Mouse (Mus musculus) urinary bladder, postnatal 14 days (tissue): ENCODE results near the gene Eef1a1.
A peak's percentile ranks its signal among the peaks of the same experiment; 100 is the strongest.

Experiments used
- DNase-seq: peaks from one replicate; pipeline ENCODE4 v3.0.0; 2021; ENCODE audit warnings: low spot score

Eef1a1 gene

DNA sequence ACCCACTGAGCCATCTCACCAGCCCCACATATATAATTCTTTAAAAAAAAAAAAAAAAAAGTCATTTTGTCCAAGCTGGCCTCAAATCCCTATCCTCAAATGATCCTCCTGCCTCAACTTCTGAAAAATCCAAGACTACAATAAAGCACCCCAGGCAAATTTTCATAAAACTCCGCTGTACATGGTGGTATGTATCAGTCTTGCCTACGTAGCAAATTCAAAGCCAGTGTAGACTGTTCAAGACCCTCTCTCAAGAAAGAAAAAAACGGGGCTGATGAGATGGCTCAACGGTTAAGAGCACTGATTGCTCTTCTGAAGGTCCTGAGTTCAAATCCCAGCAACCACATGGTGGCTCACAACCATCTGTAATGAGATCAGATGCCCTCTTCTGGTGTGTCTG is 13.1 kb downstream of the Eef1a1 start:
- no peak for DNase-seq

DNA sequence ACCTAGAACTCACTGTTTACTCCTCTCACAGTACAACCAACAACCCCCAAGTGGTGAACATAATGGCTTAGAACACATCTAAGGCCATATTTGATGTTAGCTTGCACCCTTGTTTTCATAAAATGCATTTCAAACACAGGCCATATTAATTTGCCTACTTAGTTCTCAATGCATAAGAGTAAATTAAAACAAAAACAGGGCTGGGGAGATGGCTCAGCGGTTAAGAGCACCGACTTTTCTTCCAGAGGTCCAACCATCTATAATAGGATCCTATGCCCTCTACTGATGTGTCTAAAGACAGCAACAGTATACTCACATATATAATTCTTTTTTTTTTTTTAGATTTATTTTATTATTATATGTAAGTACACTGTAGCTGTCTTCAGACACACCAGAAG is 13.6 kb downstream of the Eef1a1 start:
- no peak for DNase-seq

DNA sequence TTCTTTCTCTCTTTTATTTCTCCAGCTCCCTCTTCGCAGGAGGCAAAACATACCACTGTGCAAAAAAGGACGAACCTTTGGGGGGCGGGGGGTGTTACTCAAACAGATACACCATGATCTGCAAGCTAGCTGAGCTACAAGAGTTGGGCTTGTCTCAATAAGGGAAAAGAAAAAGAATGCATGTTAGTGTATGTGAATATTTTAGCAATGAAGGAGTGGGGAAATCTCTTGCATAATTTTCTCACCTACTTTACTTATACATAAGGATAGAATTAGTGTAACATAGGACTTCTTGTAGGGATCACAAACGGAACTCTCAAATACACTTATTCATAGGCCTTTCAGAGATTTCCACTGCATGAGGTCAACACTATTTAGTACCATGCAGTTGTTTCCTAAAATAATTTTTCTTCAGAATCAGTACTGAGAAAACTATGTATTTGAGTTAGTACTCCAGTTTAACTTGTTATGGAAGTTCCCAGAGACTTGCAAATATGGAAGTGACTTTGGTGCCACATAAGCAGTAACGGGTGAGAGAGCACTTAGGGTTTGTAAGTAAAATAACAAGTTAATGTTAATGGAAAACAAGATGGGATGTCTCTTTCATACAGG is 14.1 kb downstream of the Eef1a1 start:
- DNase-seq = no peak

DNA sequence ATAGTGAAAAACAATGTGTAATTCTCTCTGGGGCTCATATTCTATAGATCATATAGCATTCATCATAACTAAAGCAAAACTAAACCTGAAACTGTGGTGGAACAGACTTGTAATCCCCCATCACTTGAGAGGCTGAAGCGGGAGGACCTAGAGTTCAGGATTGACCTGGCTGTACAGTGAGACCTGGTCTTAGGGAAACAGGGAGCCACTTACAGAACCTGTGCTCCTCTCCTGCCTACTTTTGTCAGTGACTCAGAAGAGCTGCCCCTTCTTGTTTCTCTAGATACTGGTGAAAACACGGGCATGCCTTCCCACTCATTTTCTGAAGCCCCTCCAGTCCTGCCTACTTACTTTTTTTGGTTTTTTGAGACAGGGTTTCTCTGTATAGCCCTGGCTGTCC is 14.7 kb downstream of the Eef1a1 start:
- no peak for DNase-seq

DNA sequence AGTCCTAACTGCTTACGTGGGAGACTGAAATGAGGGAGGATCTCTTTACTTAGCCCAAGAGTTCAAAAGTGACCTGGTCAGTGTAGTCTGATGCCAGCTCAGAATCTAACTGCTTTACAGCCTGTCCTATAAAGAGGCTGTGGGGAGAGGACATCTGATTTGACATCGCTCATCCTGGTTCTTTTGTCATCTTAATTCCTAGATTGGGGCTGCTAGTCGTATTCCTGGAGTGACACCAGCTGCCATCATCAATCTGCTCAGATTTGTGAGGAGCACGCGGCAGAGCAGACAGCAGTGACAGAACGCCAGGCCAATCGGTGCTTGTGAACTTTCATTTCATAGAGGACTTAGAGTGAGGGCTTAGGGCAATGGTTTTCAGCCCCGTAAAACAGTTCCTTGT is 15.4 kb downstream of the Eef1a1 start:
- no peak for DNase-seq

DNA sequence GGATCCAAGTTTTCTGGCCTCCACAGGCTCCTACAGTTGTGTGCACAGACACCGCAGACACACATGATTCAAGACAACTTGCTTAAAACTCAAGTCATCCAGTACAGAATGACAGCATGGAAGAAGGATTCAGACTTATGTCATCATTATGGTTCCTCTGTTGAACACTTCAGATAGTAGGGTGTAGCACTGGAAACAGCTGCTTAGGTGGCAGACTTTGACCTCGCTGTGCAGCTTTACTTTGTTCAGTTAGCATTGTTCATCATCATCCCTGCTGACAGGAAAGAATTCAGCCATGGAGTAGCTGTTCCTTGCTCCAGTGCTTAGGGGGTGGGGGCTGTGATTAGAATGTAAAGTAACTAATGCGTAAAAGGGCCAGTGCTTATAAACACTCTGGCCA is 23.2 kb downstream of the Eef1a1 start:
- no peak for DNase-seq

DNA sequence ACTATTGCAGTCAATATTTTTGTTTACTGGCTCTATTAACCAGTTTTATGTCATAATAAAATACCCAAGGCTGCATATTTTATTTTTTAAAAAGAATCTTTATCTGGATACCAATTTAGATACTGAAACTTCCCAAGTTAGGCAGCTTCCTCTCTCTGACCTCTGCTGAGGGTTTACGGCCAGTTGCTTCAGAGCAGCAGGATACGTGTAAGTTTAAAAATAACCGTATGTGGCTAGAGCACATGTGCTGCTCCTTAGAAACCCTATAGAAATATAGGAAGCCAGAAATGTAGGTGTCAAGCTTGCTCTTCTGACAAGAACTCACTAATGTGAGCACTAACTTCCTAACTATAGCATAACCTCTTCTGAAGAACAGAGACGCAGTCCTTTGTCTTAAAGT is 25.6 kb downstream of the Eef1a1 start:
- no peak for DNase-seq

DNA sequence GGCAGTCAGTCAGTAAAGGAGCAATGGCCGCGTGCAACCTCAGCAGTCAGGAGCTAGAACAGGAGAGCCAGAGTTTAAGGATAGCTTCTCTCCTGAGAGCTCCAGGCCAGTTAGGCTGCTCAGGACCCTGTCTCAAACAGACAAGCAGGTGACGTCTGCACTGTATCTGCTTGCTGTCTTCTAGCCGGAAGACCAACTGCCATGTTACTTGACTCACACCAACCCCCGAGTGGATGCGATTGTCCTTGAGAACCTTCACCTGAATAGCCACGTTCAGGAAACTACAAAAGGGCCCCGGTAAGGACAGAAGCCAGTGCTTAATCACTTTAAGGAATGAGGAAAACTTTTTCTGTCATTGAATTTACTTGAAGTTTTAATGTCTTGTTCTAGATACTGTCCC is 31.9 kb downstream of the Eef1a1 start:
- DNase-seq = no peak

DNA sequence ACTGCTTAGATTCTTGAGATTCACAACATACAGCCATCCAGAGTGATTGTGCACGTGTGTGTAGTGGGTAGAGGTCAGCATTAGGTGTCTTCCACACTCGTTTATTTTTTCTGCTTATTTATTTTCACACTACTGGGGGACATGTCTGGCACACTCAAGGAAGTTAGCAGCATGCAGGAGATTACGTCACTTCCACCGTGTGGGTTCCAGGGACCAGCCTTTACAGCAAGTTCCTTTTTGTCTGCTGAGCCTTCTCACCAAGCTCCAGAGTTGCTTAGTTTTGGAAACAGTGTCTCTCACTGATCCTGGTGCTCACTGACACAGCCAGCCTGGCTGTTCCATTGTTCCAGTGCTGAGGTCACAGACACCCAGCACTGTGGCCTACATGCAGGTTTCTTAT is 37.6 kb downstream of the Eef1a1 start:
- no peak for DNase-seq

DNA sequence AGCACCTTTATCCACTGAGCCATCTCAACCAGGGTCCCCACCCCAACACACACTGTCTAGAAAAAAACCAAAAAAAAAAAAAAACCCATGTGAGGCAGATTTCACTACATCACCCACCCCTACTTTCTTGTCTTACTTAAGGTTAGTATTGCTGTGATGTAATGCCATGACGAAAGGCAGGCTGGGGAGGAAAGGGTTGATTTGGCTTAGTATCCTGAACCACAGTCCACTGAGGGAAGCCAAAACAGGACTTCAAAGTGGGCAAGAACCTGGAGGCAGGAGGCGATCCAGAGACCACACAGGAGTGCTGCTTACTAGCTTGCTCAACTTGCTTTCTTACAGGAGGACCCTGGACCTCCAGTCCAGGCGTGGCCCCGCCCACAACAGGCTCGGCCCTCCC is 38.5 kb downstream of the Eef1a1 start:
- no peak for DNase-seq

DNA sequence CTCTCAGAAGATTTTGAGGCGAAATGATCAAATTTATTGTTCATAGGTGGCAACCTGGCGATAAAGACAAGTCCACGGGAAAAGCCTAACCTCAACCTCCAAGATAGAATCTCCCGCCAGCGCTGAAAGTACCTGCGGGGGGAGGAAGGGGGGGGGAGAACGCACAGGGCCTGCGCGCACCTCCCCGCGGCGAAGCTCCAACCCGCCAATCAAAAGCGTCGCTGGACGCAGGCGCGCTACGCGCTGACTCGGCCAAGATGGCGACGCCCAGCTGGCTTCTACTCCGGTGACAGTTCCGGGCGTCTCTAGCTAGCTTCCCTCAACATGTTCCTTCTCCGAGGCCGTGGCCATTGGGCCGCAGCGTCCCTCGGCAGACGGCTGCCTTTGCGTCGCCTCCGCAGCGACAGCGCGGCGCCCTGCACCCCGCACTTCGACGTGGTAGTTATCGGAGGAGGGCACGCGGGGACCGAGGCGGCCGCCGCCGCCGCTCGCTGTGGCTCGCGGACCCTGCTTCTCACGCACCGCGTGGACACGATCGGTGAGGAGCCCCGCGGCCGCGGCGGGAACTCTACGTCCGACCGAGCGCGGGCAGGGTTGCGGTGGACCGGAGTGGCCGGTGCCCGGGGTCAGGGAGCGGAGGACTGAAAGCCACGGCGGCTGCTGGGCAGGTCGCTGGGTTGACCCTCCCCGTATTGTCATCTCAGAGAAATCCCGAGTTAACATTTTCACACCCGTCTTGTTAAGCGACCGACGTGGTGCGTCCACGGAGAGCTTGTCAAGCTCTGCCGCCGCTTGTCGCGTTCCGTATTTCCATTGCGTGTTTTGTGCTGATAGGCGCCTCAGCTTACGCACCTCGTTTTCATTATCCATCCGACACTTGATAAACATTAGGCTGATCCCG is 40.7 kb downstream of the Eef1a1 start, which contains the start of the genes Mto1 and Gm17324:
Mto1 (plus strand) TSS at position 236 of the 901 bp plus-strand sequence.
Gm17324 (minus strand) TSS at position 814 of the 901 bp plus-strand sequence.
- DNase-seq = peak; percentile 89

DNA sequence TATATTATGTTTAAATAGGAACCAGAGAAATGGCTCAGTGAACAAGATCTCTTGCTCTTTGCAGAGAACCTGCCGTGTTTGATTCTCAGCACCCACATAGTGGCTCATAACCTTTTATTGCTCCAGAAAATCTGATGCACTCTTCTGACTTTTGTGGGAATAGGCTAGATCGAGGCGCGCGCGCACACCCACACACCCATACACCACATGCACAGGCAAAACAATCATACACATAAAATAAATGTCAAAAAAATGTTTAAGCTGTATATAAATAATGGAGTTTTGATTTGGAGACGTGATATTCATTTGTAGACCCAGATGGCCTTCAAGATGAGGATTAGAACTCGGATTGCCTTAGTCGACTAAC is 41.4 kb downstream of the Eef1a1 start:
- no peak for DNase-seq

DNA sequence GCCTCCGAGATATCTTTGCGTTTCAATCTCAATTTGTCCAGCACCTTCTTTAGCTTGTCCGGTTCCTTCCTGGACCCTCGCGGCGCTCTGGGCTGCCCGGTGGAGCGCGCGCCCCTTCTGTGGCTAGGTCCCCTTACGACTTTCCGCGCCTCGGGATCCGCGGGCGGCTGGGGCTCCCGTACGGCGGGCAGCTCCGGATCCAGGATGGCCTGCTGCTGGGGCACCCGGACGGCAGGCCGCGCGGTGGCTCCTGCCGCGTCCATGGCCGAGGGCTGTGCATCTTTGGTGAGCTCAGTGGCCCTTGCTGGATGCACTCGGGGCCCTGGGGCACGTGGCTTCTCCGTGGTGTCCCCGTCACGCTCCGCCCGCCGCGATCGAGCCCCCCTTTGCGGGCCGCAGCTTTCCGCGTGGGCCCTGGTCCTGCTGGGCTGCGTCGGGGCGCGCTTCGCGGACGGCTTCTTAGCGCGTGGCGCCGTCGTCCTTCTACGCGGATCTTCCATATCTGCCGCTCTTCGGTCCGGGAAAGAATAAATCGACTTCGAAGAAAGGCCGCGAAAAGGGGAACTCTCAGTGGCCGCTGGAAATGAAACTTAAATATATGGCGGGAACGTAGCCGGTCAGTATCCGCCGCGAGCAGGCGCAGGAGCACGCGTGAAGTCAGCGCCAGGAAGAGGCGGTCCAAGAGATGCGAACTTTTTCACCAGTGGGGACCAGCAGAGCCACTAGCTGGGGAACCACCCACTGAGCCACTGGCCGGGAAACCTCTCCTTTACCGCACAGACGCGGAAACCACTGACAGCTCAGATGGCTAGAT is 46.2 kb downstream of the Eef1a1 start, which contains the start of gene Cgas:
Cgas (minus strand) TSS at position 659 of the 814 bp plus-strand sequence.
- DNase-seq = peak; percentile 63

DNA sequence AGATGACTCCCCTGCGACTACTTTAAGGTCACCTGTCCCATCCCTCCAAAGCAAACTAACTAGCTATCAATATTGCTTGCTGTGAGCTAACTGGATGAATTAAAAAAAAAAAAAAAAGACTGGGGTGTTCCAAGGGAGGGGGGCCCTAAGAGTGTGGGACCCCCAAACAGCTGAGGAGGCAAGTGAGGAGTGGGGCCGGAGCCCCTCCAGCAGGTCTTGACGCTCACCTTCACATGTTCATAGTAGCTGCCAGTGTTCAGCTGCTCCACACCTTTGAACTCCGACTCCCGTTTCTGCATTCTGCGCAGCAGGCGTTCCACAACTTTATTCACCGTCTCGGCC is 46.7 kb downstream of the Eef1a1 start:
- DNase-seq = no peak

DNA sequence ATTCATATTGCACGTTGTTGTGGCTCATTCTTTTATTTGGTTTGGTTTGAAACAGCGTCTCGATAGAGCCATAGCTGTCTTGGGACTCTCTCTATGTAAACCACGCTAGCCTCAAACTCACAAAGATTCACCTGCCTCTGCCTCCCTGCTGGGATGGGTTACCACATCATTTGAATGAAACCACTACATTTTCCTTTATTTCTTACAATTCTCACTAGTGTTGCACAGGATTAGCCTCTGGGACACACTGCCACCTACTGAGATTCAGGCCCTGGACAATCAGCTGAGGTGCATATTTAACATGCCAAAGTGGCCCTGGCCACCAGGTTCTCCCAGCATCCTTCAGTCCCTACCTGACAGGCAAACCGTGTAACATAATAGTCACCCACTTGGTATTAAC is 49.5 kb downstream of the Eef1a1 start:
- no peak for DNase-seq

DNA sequence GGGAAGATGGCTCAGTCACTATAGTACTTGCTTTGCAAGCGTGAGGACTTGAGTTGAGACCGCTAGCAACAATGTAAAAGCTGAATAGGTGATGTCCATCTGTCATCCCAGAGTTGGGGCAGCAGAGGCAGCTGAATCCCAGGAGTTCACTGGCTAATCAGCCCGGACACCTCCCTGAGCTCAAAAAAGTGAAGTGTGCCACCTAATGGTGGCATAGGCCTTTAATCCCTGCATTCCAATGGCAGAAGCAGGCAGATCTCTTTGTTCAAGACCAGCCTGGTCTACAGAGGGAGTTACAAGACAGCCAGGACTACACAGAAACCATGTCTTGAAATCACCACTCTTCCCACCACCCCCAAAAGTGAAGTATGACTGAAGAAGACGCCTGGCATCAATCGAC is 56.5 kb downstream of the Eef1a1 start:
- no peak for DNase-seq

DNA sequence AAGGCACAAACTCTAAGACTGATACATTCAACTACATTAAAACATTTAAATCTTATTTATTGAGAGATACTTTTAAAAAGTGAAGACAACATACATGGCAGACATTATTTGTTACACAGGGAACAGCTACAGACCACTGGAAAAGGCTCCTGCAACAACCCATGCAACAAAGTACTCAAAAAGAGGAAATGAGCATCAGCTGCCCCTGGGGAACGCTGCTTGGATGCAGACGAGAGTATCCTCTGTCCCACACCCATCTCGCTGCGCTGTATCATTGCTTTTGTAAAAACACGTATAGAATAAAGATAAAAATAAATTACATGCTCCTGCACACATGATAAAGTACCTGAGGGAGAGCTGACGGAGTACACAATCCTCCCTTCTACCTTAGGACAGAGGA is 58.5 kb downstream of the Eef1a1 start:
- no peak for DNase-seq

DNA sequence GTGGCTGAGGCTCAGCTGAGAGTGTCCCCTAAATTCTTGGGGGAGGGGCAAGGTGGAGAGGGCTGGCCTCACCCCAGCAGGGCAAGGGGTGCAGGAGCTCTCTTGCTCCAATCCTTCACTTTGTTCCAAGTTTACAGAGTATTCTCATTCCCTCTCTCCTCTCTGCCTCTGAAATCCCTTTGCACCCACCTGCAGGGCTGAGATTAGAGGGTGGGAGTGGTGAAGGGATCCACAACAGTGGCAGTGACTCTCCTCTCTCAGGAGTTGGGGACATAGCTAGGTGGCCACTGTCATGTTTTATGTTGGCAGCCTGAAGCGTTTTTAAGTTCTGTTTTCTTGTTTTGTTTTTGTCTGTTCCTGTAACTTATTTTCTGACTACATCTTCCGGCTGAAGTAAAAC is 59.4 kb downstream of the Eef1a1 start:
- no peak for DNase-seq

DNA sequence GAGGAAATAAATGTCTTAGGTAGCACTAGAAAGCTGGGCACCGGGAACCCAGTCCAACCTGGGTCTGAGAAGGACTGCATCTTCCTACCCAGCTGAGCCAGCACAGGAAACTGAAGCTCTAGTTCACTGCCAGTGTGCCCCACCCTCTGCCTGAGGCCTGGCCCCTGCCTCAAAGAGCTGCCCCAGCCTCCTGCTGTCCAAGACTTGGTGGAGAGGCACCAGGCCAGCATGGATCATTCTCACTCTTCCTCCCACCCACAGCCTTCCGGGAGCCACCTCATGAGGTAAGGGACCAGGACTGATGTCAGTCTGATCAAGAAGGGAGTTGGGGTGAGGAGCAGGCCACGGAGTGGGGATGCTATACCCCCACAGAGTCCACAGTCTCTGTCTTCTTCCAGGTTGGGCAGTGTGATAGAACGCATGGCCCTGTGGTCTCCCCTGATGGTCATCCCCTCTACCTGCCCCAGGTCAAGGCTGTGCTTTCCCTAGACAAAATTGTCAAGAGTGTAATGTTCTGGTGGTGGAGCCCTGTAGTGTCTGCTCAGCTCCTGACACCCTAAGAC is 60.0 kb downstream of the Eef1a1 start:
- no peak for DNase-seq
